Mouse (Mus musculus) G1E (cell line): ENCODE data around the gene Tnfaip3. TPM values are rescaled to one million over a fixed set of nuclear protein-coding genes. Genes with fewer than 3 reads are reported as not detected.
A peak's percentile ranks its signal among the peaks of the same experiment; 100 is the strongest.

Source experiments
- ATAC-seq: 2 replicates; pipeline ENCODE4 v1.8.0; 2016; ENCODE audit warnings: mild to moderate bottlenecking; ENCODE audit not compliant: insufficient number of reproducible peaks, poor library complexity, low FRiP score, severe bottlenecking; ENCODE audit errors: extremely low read depth
- DNase-seq: peaks from one replicate; pipeline ENCODE4 v3.0.0; 2012; ENCODE audit warnings: low spot score
- H3K27me3 ChIP-seq: 2 replicates; pipeline ENCODE4 v1.6.1; 2012; ENCODE audit warnings: mild to moderate bottlenecking, low read length, inconsistent platforms; ENCODE audit not compliant: insufficient read depth
- H3K36me3 ChIP-seq: replicated peaks from 2 replicates; pipeline ENCODE3; 2012; ENCODE audit warnings: mild to moderate bottlenecking, inconsistent platforms
- H3K4me1 ChIP-seq: 2 replicates; pipeline ENCODE4 v1.6.1; 2012; ENCODE audit warnings: low read depth, low read length, inconsistent platforms, mixed read lengths; ENCODE audit not compliant: insufficient read depth
- H3K4me3 ChIP-seq: 2 replicates; pipeline ENCODE4 v1.5.1; 2012; ENCODE audit warnings: low read depth, mild to moderate bottlenecking, inconsistent platforms, low read length, moderate library complexity, mixed read lengths
- H3K9me3 ChIP-seq: replicated peaks from 2 replicates; pipeline ENCODE4 v1.6.1; 2012; ENCODE audit warnings: inconsistent platforms
- CTCF ChIP-seq: IDR thresholded peaks from 2 replicates; pipeline ENCODE4 v1.5.1; 2012; ENCODE audit warnings: low read depth, low read length, inconsistent platforms, mixed read lengths
- GATA1 ChIP-seq: IDR thresholded peaks from 2 replicates; pipeline ENCODE4 v1.6.1; 2012; ENCODE audit warnings: borderline replicate concordance, low read length, inconsistent platforms, mixed read lengths
- GATA2 ChIP-seq: IDR thresholded peaks from 2 replicates; pipeline ENCODE4 v1.6.1; 2012; ENCODE audit warnings: low read depth, low read length, inconsistent platforms, borderline replicate concordance
- POLR2AphosphoS5 ChIP-seq: IDR thresholded peaks from 2 replicates; pipeline ENCODE4 v1.6.1; 2012; ENCODE audit warnings: low read depth, low read length, inconsistent platforms; ENCODE audit not compliant: insufficient replicate concordance
- TAL1 ChIP-seq: conservative IDR thresholded peaks from 2 replicates; pipeline ENCODE4 v1.6.1; 2012; ENCODE audit warnings: low read depth, low read length, inconsistent platforms, mixed read lengths
- polyA plus RNA-seq: library from polyadenylated mRNA; stranded (reverse); fragments of >175 nt; gene quantifications from 2 replicates; pipeline ENCODE4 v1.2.3, GENCODE M21; 2012
- total RNA-seq, 2 experiments: library from RNA; stranded (forward) in 1 of 2; stranded (reverse) in 1 of 2; fragments of 200-1000 nt in 1 of 2; fragments of >200 nt in 1 of 2; fragmentation: Nextera tagmentation in 1 of 2; gene quantifications; 2 replicates each; pipeline ENCODE4 v1.2.3; 2014 to 2017

The Tnfaip3 gene
- total RNA-seq (2014; fragmentation: Nextera tagmentation), result 16.2 and 23.9 TPM in 2 replicates
- 26.5 and 29.9 TPM in 2 replicates for total RNA-seq (2017)
- polyA plus RNA-seq, result 1.7 and 1.9 TPM in 2 replicates

GRCm38 (mm10) chr10:19015257-19015862 is at the start of gene Tnfaip3:
Tnfaip3 (minus strand) TSS chr10:19015657.
- Histone ChIP-seq H3K9me3 (no peaks in the 10 kb centered on the region), H3K27me3 (no peaks in the 10 kb centered on the region), H3K4me3 (peak within 1 kb of the TSS; percentile 98), H3K4me1 (peaks cover 52% of the 10 kb centered on the region), H3K36me3 (peaks cover 25% of the 10 kb centered on the region)
- no peak for TF ChIP-seq GATA2
- TF ChIP-seq POLR2AphosphoS5, result no peak
- peak; percentile 78 for TF ChIP-seq CTCF
- peak; percentile 90 for DNase-seq
- ATAC-seq, result peak; percentile 82

DNA sequence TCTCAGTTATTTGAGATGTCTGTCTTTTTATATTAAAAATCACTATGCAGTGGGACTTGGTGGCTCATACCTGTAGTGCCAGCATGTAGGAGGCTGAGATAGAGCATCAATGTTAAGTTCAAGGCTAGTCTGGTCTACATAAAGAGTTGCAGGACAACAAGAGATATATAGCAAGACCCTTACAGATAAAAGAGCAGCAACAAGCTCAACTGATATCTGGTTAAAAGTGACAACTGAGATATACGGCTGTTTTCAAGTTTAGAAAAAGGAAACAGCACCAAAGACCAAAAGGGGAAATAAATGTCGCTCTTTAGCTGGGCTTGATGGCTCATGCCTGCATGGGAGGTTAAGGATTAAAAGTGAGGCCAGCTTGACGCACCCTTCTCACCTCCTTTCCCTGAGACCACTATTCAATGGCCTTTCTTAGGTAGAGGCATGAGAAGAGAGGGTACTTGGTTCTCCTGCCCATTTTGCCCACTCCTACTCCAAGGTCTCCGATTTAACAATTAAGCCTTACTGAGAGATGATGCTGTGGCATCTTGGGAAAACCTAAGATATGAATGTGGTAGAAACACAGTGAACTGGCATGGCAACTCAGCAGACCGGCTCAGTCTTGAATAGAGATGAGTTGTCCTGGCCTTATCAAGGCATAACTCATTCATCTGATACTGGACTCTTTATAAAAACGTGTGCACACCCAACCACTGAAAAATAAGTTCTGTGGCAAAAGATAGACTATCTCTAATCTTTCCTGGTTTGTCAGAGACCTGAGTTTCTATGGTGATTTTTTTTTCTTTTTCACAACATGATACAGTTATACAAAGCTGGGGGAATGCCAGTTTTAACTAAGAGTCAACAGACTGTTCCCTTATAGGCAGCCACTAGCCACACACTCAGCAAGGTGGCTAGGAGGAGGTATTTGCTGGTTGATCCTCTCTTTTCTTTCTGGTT is 49.5 kb upstream of the Tnfaip3 start:
- ATAC-seq, result peak; percentile 30
- Histone ChIP-seq H3K9me3 (no peaks in the 10 kb centered on the region), H3K4me1 (peaks cover 74% of the 10 kb centered on the region), H3K4me3 (peak overlapping the region; percentile 15; the same call in 1 of the 2 replicates), H3K36me3 (no peaks in the 10 kb centered on the region), H3K27me3 (no peaks in the 10 kb centered on the region)
- DNase-seq, result no peak
- TF ChIP-seq GATA2 (no peak), TAL1 (peak; percentile 47; the same call in 1 of the 2 replicates)

GRCm38 (mm10) chr10:19063670-19064069 is 48.2 kb upstream of the Tnfaip3 start:
- peaks cover 78% of the 10 kb centered on the region for H3K4me1 ChIP-seq
- no peaks in the 10 kb centered on the region for H3K27me3 ChIP-seq
- no peak for DNase-seq
- no peaks in the 10 kb centered on the region for H3K9me3 ChIP-seq
- H3K36me3 ChIP-seq, result no peaks in the 10 kb centered on the region
- H3K4me3 ChIP-seq, result no peak overlapping the region
- no peak for TF ChIP-seq TAL1
- no peak for TF ChIP-seq POLR2AphosphoS5
- no peak for TF ChIP-seq GATA2
- no peak for TF ChIP-seq GATA1
- TF ChIP-seq CTCF, result no peak
- ATAC-seq, result no peak

GRCm38 (mm10) chr10:19063208-19063607 is 47.8 kb upstream of the Tnfaip3 start:
- TF ChIP-seq GATA2 (no peak), POLR2AphosphoS5 (no peak), CTCF (no peak), GATA1 (no peak)
- H3K36me3 ChIP-seq, result no peaks in the 10 kb centered on the region
- ATAC-seq (no peak), DNase-seq (no peak)
- peak overlapping the region; percentile 54; the same call in 1 of the 2 replicates for H3K4me3 ChIP-seq
- H3K4me1 ChIP-seq, result peaks cover 74% of the 10 kb centered on the region
- H3K9me3 ChIP-seq, result no peaks in the 10 kb centered on the region
- no peaks in the 10 kb centered on the region for H3K27me3 ChIP-seq

DNA sequence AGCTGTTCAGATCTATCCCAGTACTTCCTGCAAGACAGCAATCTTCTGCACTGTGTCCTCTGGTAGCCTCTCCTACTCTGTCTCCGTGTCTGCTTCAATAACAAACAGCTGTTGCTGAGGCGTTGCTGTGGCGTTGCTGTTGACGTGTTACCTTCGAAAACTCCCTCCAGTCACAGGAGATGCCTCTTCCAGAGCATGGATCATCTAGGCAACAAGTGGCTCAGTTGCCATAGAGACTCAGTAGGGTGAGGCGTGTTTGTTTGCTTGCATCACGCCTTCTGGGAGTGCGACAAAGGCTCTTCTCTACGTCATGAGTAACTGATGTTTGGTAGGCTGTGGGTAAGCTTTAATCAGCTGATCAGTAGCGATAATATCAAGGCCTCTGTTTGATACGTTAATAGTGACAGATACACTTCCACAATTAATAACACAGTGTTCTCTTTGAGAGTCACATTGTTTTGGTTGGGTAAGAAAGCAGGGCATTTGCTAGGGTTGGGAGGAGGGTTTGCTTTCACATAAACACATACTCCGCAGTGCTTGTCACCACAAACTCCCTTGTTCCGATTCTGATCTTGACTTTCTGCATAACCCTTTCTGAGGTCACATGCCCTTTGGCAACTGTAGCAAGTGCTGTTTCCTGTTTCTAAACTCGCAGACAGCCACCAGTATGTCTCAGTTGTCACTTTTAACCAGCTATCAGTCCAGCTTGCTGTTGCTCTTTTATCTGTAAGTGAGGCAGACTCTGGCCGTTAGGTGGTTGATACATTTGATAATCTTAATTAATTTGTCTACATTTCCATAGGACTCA is 46.8 kb upstream of the Tnfaip3 start:
- Histone ChIP-seq H3K36me3 (no peaks in the 10 kb centered on the region), H3K4me3 (peak overlapping the region; percentile 58; the same call in 1 of the 2 replicates), H3K9me3 (no peaks in the 10 kb centered on the region), H3K27me3 (no peaks in the 10 kb centered on the region), H3K4me1 (peaks cover 66% of the 10 kb centered on the region)
- ATAC-seq (peak; percentile 43), DNase-seq (no peak)
- no peak for TF ChIP-seq TAL1
- TF ChIP-seq CTCF, result no peak

DNA sequence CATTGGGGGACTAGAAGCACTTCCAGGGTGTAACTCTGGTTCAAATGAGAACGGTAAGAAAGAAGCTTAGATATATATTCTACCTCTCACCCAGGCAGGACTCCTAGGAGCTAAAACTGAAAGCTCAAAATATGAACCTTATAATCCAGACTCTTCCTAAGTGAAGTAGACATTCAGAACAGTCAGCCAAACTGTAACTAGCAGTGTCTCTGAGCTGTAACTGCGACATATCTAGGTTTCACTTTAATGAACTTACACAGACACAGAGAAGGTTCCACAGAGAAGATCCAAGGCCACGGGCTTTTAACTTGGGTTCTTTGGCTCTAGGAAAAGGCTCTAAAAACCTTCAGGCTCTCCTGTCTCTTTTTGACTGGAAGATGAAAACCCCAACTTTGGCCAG is 45.7 kb upstream of the Tnfaip3 start:
- no peak overlapping the region for H3K4me3 ChIP-seq
- no peaks in the 10 kb centered on the region for H3K36me3 ChIP-seq
- ATAC-seq (no peak), DNase-seq (no peak)
- TF ChIP-seq GATA2, result no peak
- TF ChIP-seq GATA1, result no peak
- TF ChIP-seq CTCF, result no peak
- TF ChIP-seq TAL1, result no peak
- no peak for TF ChIP-seq POLR2AphosphoS5
- no peaks in the 10 kb centered on the region for H3K27me3 ChIP-seq
- peaks cover 55% of the 10 kb centered on the region for H3K4me1 ChIP-seq
- no peaks in the 10 kb centered on the region for H3K9me3 ChIP-seq
